Mouse (Mus musculus) kidney, adult 18-20 months (tissue): ENCODE measurements around the gene Dusp1.

Experiments used
- DNase-seq: peaks from one replicate; pipeline ENCODE4 v3.0.0; 2021

Dusp1 gene

DNA sequence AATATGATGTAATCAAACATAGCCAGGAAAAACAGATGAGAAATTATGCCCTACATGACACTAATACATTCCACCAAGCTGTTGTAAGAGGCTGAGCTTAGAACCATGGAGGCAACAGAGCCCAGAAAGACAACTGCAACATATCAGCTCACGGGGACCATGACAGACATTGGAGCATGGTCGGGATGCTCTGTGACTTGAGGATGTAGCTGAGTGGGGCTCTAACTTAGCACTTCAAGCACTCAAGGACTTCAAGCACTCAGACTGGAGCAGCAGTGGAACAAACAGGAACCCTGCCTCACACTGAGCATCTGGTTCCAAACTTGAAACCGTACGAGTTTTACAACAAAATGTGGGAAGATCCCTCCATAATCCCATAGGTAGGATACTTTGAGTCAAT is 46.3 kb downstream of the Dusp1 start:
- DNase-seq, result no peak

GRCm38 (mm10) chr17:26514581-26515030 is 47.3 kb downstream of the Dusp1 start:
- DNase-seq, result no peak

GRCm38 (mm10) chr17:26513459-26514290 is 48.3 kb downstream of the Dusp1 start:
- DNase-seq, result no peak

GRCm38 (mm10) chr17:26512961-26513360 is 49.0 kb downstream of the Dusp1 start:
- DNase-seq, result no peak

- no peak for DNase-seq
Measured at GRCm38 (mm10) chr17:26511816-26512774, 49.8 kb downstream of the Dusp1 start.

- no peak for DNase-seq
Measured at GRCm38 (mm10) chr17:26511256-26511655, 50.7 kb downstream of the Dusp1 start.

- no peak for DNase-seq
Measured at GRCm38 (mm10) chr17:26510146-26511045, 51.5 kb downstream of the Dusp1 start.

DNA sequence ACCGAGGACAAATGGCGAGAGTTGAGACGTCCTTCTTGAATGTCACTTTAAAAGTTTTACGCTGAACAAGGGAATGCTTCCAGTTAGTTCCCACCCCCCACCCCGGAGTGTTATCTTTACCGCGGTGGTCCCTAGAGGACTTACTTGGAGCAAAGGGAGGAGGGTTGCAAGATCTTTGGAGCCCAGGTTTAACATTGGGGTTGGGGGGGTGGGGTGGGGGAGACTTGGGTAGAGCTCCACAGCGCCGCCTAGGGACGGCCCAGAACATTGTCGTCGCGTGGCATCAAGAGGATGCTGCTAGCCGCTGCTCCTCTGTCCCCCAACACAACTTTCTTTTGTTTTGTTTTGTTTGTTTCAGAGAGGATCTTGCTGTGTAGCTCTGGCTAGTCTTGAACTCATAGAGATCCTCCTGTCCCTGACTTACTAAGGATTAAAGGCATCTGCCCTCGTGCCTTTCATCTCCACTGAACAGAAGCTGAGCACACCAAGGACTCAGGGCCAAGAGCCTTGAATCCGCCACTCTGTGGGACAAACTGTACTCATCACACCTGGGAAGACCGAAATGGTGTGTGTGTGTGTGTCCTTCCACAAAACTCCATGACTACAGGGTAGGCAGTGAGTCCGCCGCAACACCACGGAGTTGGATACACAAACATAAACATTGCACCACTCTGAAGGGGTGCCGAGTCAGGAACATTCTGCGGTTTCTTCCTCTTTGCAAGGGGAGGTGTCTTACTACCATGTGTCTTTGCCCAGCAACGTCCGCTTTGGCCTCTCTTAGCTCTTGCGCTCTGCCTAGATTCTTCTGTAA is 52.8 kb downstream of the Dusp1 start:
- DNase-seq, result no peak

DNA sequence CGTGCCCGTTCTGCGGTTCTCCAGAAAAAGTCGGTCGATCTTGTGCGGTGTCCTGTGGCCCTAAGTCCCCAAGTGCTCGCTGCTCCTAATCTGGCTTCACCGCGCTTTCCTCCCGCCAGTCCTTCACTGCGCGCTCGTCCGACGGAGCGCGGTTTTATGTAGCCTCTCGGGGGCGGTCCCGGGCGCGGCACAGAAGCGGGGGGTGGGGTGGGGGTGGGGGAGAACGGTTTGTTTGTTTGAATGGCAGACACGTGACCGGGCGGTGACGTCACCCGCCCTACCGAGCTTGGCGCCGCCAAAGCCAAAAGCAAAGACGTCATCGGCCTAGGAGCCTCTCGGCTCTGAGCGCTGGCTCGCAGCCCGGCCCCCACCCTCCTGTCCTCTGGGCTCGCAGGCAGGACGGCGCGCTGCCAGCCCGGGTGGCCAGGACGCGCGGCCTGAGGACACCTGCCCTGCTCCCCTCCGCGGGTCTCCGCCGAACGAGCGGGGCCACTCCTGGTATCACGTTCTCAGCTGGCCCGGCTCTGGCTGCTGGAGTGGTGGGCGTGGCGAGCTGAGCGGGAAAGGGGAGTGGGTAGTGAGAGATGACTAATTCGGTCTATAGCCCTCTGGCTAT is 53.5 kb downstream of the Dusp1 start:
- peak; percentile 99 for DNase-seq

DNA sequence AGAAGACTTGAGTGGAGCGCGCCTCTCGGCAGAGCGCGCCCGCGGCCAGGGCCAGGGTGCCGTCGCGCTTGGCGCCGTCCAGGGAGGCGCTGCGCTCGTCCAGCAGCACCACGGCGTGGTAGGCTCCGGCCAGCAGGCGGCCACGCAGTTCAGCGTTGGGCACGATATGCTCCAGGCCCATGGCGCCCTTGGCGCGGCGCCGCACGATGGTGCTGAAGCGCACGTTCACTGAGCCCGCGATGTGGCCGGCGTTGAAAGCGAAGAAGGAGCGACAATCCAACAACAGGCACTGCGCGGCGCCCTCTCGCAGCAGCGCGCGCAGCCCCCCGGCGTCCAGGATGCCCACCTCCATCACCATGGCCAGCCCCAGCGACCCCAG is 54.0 kb downstream of the Dusp1 start:
- peak; percentile 88 for DNase-seq

- DNase-seq, result peak; percentile 65
Measured at GRCm38 (mm10) chr17:26506997-26507871, 54.7 kb downstream of the Dusp1 start.

DNA sequence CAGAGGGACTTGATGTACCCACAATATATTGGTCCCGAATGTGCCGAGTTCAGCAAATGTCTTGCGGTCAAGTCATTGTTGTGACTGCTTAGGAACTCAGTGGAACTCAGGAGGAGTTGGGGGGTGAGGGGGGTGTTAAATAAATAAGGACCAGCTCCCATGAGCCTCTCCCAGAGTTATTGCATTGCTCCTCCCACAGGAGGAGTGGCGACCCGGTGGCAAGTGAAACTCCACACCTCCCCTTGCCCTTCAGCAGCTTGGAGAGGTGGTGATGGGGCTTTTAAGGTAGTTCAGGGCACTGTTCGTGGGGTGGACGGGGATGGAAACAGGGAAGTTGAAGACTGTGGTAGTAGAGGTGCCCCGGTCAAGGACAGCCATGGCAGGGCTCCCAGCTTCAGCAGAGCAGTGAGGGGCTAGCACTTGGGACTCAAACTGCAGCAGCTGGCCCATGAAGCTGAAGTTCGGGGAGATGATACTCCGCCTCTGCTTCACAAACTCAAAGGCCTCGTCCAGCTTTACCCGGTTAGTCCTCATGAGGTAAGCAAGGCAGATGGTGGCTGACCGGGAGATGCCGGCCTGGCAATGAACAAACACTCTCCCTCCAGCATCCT is 55.8 kb downstream of the Dusp1 start:
- DNase-seq, result peak; percentile 73

DNA sequence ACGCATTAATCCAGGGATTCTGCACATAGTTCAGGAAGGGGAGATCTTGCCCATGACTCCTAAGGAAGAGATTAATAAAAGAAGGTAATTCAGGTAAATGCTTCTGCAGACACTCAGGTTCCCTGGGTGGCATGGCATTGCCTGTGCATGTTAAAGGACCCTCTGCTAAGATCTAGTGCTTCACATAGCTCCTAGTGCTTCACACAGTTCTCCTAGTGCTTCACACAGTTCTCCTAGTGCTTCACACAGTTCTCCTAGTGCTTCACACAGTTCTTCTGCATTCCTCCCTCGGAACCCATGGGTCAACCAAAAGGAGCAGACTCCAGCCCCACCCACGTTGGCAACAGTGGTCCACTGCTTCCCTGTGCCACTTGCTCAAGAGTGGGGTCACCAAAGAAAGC is 56.7 kb downstream of the Dusp1 start:
- DNase-seq, result peak; percentile 44

- DNase-seq, result peak; percentile 84
Measured at GRCm38 (mm10) chr17:26503981-26504671, 57.8 kb downstream of the Dusp1 start.

DNA sequence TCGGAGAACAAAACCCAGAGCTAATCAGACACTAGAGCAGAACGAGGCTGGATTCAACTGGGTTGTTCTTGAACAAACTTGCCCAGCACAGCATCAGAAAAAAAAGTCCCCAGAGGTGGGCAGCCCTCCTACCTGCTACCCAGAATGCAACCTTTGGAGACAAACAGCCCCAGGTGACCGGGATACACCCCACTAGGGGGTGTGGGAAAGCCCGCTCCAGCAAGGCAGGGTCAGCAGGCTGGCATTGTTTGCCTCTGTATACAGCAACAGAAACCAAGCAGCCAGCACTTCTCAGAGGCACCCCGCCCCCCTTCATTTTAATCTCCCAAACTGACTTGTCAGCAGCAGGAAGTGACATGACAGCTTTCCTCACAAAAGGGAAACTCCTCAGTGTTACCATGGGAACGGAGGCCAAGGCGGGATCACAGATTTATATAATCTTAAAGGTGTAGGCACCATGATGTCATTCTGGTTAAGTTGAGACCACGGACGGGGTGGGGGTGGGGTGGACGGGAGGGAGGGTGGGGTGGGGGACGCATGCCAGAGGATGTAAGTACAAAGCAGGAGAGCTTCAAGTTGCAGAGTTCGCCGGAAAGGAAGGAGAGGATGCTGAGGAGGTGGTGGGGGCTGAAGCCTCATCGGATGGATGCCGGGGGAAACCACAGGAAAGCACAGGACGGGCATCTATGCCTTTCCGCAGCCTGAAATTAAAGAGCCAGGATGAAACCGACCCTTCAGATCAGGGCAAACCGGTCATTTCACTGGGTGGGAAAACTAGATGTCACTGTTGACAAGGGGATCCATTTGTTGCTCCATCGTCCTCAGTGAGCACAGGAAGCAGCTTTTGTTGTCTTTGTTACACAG is 58.9 kb downstream of the Dusp1 start:
- DNase-seq, result peak; percentile 82

DNA sequence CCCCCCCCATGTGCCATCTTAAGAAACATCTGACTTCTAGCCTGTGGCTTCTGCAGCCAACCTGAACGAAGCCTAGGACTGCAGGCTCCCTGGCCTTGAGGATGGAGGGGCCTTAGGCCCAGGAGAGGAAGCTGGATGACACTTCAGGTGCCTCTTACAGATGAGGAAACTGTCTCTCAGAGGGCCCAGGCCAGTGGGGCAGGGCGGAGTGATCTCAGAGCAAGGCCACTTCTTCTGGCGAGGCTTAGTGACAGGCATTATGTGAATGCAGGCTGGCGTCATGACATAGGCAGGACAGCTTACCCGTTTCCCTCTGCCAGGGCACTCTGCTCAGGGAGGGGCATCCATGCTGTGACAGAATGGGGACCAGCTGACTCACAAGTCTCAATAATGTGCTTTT is 60.1 kb downstream of the Dusp1 start:
- DNase-seq, result no peak

- no peak for DNase-seq
Measured at GRCm38 (mm10) chr17:26498626-26499025, 63.3 kb downstream of the Dusp1 start.

GRCm38 (mm10) chr17:26497416-26497923 is 64.5 kb downstream of the Dusp1 start:
- no peak for DNase-seq
